Mouse (Mus musculus) cerebellum, adult 2 months (tissue): ENCODE results near the gene Fscn2. TPM values are rescaled to one million over a fixed set of nuclear protein-coding genes. Genes with fewer than 3 reads are reported as not detected.

ENCODE experiments used
- DNase-seq, 2 experiments: peaks; one replicate each; pipeline ENCODE4 v3.0.0; 2021
- H3K27ac ChIP-seq: fragments of 200-500 bp; 2 replicates; pipeline ENCODE4 v1.5.1; 2012; ENCODE audit warnings: low read length, control low read depth, inconsistent platforms; ENCODE audit not compliant: insufficient read depth
- H3K27me3 ChIP-seq: fragments of 200-500 bp; 2 replicates; pipeline ENCODE4 v1.6.1; 2012; ENCODE audit warnings: inconsistent platforms, mild to moderate bottlenecking, low read length, moderate library complexity; ENCODE audit not compliant: control insufficient read depth, insufficient read depth
- H3K4me1 ChIP-seq: fragments of 200-500 bp; 2 replicates; pipeline ENCODE4 v1.6.1; 2011; ENCODE audit warnings: low read length; ENCODE audit not compliant: control insufficient read depth, insufficient read depth
- H3K4me3 ChIP-seq: fragments of 200-500 bp; replicated peaks from 2 replicates; pipeline ENCODE3; 2011; ENCODE audit warnings: mild to moderate bottlenecking, low read depth, low read length, control low read depth; ENCODE audit not compliant: insufficient read depth
- CTCF ChIP-seq: fragments of 200-500 bp; IDR thresholded peaks from 2 replicates; pipeline ENCODE4 v1.5.1; 2011; ENCODE audit warnings: low read depth, mild to moderate bottlenecking, control low read depth, low read length, moderate library complexity, borderline replicate concordance; ENCODE audit not compliant: insufficient read depth
- POLR2A ChIP-seq: fragments of 200-500 bp; IDR thresholded peaks from 2 replicates; pipeline ENCODE4 v1.6.1; 2011; ENCODE audit warnings: low read length, control low read depth, borderline replicate concordance; ENCODE audit not compliant: insufficient read depth
- WGBS: fragments of 180-500 bp; shearing (Covaris S2); methylation state at CpG from one replicate; pipeline ENCODE4 v1.1.7; 2018; 5-methylcytosine and 5-hydroxymethylcytosine counted together
- polyA plus RNA-seq: library from polyadenylated mRNA; depleted of rRNA; stranded (reverse); fragments of >200 nt; gene quantifications from 2 replicates; pipeline ENCODE4 v1.2.3, GENCODE M21; 2012

Fscn2 gene
- polyA plus RNA-seq, 1 experiment = not detected

- 90% methylated on average over 6 of the region's 6 CpGs for WGBS
- Histone ChIP-seq H3K4me3 (no peak overlapping the region), H3K27ac (no peak overlapping the region), H3K4me1 (no peaks in the 10 kb centered on the region), H3K27me3 (no peaks in the 10 kb centered on the region)
- no peak for TF ChIP-seq CTCF
- no peak for TF ChIP-seq POLR2A
- no peak for DNase-seq
Measured at GRCm38 (mm10) chr11:120386632-120387031, 25.3 kb downstream of the Fscn2 start.

GRCm38 (mm10) chr11:120387157-120387556 is 25.8 kb downstream of the Fscn2 start:
- TF ChIP-seq CTCF (no peak), POLR2A (no peak)
- DNase-seq = no peak
- H3K27me3 ChIP-seq = no peaks in the 10 kb centered on the region
- H3K27ac ChIP-seq = no peak overlapping the region
- H3K4me1 ChIP-seq = no peaks in the 10 kb centered on the region
- WGBS = 45% methylated on average over 2 of the region's 2 CpGs
- no peak overlapping the region for H3K4me3 ChIP-seq

GRCm38 (mm10) chr11:120388580-120388979 is 27.2 kb downstream of the Fscn2 start:
- Histone ChIP-seq H3K27me3 (no peaks in the 10 kb centered on the region), H3K4me3 (no peak overlapping the region), H3K4me1 (no peaks in the 10 kb centered on the region; the same call in 1 of the 2 replicates), H3K27ac (no peak overlapping the region)
- TF ChIP-seq CTCF = no peak
- no peak for TF ChIP-seq POLR2A
- no peak for DNase-seq
- 85% methylated on average over 9 of the region's 9 CpGs for WGBS

GRCm38 (mm10) chr11:120395661-120396060 is 34.3 kb downstream of the Fscn2 start:
- Histone ChIP-seq H3K27ac (no peak overlapping the region), H3K4me3 (no peak overlapping the region), H3K27me3 (no peaks in the 10 kb centered on the region), H3K4me1 (no peaks in the 10 kb centered on the region; the same call in 1 of the 2 replicates)
- TF ChIP-seq POLR2A (no peak), CTCF (no peak)
- WGBS = 76% methylated on average over 4 of the region's 4 CpGs
- no peak for DNase-seq

- TF ChIP-seq POLR2A (no peak), CTCF (no peak)
- Histone ChIP-seq H3K4me3 (no peak overlapping the region), H3K4me1 (no peaks in the 10 kb centered on the region; the same call in 1 of the 2 replicates), H3K27ac (no peak overlapping the region), H3K27me3 (no peaks in the 10 kb centered on the region)
- no peak for DNase-seq
- 53% methylated on average over 2 of the region's 2 CpGs for whole genome bisulfite sequencing
Measured at GRCm38 (mm10) chr11:120397602-120398001, 36.3 kb downstream of the Fscn2 start.

GRCm38 (mm10) chr11:120399319-120399718 is 38.0 kb downstream of the Fscn2 start:
- no peak for DNase-seq
- TF ChIP-seq CTCF (no peak), POLR2A (no peak)
- 93% methylated on average over 2 of the region's 2 CpGs for WGBS

GRCm38 (mm10) chr11:120404814-120405213 is 43.5 kb downstream of the Fscn2 start:
- 88% methylated on average over 1 of the region's 1 CpGs for WGBS
- TF ChIP-seq POLR2A (no peak), CTCF (no peak)
- Histone ChIP-seq H3K4me3 (no peak overlapping the region), H3K27ac (no peak overlapping the region), H3K4me1 (no peaks in the 10 kb centered on the region), H3K27me3 (no peaks in the 10 kb centered on the region)
- no peak for DNase-seq

More at GRCm38 (mm10) chr11:120399319-120399718, 38.0 kb downstream of the Fscn2 start:
- H3K27me3 ChIP-seq = no peaks in the 10 kb centered on the region
- no peak overlapping the region for H3K27ac ChIP-seq
- H3K4me3 ChIP-seq = no peak overlapping the region
- H3K4me1 ChIP-seq = no peaks in the 10 kb centered on the region

GRCm38 (mm10) chr11:120405867-120406266 is 44.5 kb downstream of the Fscn2 start:
- no peak for DNase-seq
- TF ChIP-seq POLR2A (no peak), CTCF (no peak)
- 92% methylated on average over 3 of the region's 3 CpGs for WGBS
- H3K27ac ChIP-seq = no peak overlapping the region
- H3K4me3 ChIP-seq = no peak overlapping the region
- no peaks in the 10 kb centered on the region for H3K27me3 ChIP-seq
- no peaks in the 10 kb centered on the region for H3K4me1 ChIP-seq
